Mouse (Mus musculus): Measurements from ENCODE around the gene Pram1.

The Pram1 gene

DNA sequence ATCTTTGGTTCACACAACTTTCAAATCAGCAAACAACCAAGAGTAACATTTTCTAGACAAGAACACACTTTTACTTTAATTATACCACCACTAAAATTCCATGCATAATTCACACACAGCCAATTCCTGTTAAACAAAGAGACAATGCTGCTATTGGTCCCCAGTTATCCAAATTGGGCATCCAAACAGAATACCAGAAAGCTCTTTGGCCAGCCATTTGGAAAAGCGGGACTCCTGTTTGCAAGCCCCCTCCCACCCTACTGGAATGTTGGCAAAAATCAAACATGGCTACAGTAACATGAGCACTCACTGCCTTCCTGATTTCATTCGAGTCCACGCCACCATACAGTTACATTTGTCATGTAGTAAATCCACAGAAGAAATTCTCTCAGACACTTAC lies 31.8 kb downstream of the Pram1 start:
- DNase-seq = no peak

GRCm38 (mm10) chr17:33673837-33674236 lies 36.0 kb downstream of the Pram1 start:
- DNase-seq = no peak

- peak; percentile 51 to 52 for DNase-seq
These were observed 37.6 kb downstream of the Pram1 start for GRCm38 (mm10) chr17:33675452-33675851.

- no peak for DNase-seq
These were observed 38.2 kb downstream of the Pram1 start for GRCm38 (mm10) chr17:33676086-33676485.

DNA sequence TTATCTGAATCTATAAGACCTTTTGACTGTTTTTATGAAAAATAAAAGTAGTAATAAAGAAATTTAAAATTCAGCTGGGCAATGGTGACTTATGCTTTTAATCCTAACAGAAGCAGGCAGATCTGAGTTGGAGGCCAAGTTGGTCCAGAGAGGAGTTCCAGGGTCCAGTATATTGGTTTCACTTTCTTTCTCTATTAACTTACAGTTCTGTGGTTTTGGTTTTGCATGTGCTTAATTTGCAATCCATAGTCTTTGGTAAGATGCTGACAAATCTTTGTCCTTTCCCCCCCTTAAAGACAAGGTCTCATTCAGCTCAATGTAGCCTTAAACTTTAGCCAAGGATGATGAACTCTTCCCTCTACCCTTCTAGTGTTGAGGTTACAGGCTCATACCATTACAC lies 40.9 kb downstream of the Pram1 start:
- no peak for DNase-seq

DNA sequence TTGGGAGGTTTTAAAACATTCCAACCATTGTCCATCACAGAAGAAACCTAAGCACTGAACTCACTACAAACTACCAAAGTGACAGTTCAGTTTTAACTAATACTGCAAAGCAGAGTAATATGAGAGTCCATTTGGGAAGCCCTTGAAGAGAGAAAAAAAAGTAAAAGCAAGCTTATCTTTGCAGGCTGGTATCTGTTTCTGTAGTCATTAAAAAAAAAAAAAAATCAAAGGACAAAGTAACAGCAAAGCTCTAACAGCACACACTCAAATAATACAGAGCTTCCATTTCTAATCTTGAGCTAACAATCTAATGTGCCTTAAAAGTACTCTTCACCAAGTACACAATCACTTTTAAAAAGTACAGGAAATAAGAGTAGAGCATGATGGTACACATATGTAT lies 43.9 kb downstream of the Pram1 start:
- DNase-seq = no peak

GRCm38 (mm10) chr17:33684671-33685231 lies 46.9 kb downstream of the Pram1 start:
- DNase-seq = peak; percentile 55 to 76

DNA sequence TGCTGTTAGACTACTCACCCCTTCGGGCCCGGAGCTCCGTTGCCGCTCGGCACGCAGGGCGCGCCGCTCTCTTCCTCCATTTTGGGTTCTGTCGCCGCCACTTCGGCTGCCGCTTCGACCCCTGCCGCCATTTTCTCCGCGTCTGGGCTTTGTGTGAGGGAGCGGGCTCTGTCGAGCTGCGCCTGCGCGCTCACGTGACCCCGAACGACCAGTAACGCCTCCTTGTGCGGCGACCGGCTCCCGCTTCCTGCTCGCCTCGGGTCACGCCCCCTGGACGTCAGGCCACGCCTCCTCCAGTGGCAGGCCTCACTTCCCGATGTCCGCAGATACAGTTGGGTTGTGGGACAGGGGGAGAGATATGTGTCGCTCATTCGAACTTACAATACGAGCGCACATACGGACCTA lies 47.4 kb downstream of the Pram1 start:
- peak; percentile 99 to 100 for DNase-seq

DNA sequence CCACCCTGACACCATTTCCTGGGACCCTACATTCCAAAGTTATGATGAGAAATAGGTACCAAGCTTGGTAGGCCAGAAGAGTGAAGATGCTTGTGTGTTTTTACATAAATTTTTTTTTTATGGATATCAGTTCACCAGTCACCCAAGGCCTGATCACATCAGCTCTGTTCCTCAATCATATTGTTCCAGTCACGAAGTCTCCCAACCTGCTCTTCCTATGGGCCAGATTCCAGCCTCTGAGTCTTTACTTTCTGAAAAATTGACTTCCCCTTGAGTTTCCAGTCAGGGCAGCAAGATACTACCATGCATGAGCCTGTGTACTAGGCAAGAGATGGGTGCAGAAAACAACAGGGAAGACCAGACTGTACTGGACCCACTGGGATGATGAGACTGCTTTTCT lies 48.9 kb downstream of the Pram1 start, which contains the start of gene Hnrnpm:
TSS of gene Hnrnpm (minus strand) at position 101 of the 400 bp plus-strand sequence.
- DNase-seq = no peak

Data from kidney, postnatal 36 days (tissue).